Mouse (Mus musculus): ENCODE results near the gene 1700001F09Rik.
"Not testable (repeated sequence)": the region's sequence is repeated elsewhere in the genome, so short reads cannot be mapped to it uniquely, and the experiment has no call there.

The 1700001F09Rik gene

DNA sequence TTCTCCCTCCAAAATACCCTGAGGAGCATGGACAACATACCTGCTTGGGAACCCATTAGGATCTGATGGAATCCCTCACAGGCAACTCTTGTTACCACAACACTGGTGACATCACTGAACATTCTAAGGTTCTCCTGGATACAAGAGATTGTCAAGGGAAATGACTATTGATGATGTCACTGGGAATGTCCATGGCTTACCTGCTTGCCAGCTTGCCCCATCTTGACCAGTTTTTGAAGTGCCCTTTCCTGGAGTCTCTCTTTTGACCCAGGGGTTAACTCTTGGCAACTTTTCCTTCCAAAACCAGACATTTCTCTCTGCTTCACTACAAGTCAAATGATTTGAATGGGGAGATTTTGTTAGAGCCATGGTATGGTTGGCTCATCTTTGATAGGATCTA, at the start of gene 1700001F09Rik:
Gene 1700001F09Rik (minus strand): TSS at position 101 of the 400 bp plus-strand sequence.
- DNase-seq (ENCODE audit: low spot score), result not testable (repeated sequence)

GRCm38 (mm10) chr14:43361713-43362112, 14.1 kb upstream of the 1700001F09Rik start:
- not testable (repeated sequence) for DNase-seq (ENCODE audit: low spot score)

DNA sequence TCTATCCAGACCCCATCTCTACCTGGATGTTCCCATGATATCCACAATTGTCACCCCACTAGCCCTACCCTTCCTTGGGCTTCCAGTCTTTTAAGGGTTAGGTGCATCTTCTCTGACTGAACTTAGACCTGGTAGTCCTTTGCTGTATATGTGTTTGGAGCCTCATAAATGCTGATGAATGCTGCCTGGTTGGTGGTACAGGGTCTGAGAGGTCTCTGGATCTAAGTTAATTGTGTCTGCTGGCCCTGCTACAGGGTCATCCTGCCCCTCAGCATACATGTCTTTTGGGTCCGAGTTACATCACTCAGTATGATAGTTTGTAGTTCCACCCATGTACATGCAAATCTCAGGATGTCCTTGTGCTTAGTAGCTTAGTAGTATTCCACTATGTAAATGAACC, 11.6 kb upstream of the 1700001F09Rik start:
- not testable (repeated sequence) for DNase-seq (ENCODE audit: low spot score)

GRCm38 (mm10) chr14:43357496-43357895, 9.9 kb upstream of the 1700001F09Rik start:
- not testable (repeated sequence) for DNase-seq (ENCODE audit: low spot score)

DNA sequence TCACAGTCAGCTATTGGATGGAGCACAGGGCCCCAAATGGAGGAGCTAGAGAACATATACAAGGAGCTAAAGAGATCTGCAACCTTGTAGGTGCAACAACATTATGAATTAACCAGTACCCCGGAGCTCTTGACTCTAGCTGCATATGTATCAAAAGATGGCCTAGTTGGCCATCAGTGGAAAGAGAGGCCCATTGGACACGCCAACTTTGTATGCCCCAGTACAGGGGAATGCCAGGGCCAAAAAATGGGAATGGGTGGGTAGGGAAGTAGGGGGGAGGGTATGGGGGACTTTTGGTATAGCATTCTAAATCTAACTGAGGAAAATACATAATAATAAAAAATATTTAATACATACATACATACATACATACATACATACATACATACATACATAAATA, 5.3 kb upstream of the 1700001F09Rik start:
- DNase-seq (ENCODE audit: low spot score), result not testable (repeated sequence)

DNA sequence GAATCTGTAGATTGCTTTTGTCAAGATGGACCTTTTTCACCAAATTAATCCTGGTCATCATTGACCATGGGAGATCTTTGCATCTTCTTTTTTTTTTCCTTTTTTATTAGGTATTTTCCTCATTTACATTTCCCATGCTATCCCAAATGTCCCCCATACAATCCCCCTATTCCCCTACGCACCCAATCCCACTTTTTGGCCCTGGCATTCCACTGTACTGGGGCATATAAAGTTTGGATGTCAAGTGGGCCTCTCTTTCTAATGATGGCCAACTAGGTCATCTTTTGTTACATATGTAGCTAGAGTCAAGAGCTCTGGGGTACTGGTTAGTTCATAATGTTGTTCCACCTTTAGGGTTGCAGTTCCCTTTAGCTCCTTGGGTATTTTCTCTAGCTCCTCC, 10.0 kb downstream of the 1700001F09Rik start:
- not testable (repeated sequence) for DNase-seq (ENCODE audit: low spot score)

GRCm38 (mm10) chr14:43331362-43331880, 16.2 kb downstream of the 1700001F09Rik start:
- DNase-seq (ENCODE audit: low spot score), result not testable (repeated sequence)

GRCm38 (mm10) chr14:43328603-43329002, 19.0 kb downstream of the 1700001F09Rik start:
- DNase-seq (ENCODE audit: low spot score), result not testable (repeated sequence)

- not testable (repeated sequence) for DNase-seq (ENCODE audit: low spot score)
These were observed 28.1 kb downstream of the 1700001F09Rik start for GRCm38 (mm10) chr14:43319516-43319915.

GRCm38 (mm10) chr14:43293503-43293902, 54.1 kb downstream of the 1700001F09Rik start, which contains the start of gene Gm8127:
TSS of gene Gm8127 (minus strand) at chr14:43293832.
- DNase-seq (ENCODE audit: low spot score), result not testable (repeated sequence)

Measured in left cerebral cortex, adult 11 months (tissue).